Mouse (Mus musculus) embryonic stem cell, embryonic (primary cell): ENCODE measurements around the gene Cd72.

Experiments
- CTCF ChIA-PET, 4 experiments: fragments of 300-600 bp in 2 of 4; fragments of 350-600 bp in 2 of 4; sonication (Branson Sonifier 250); formaldehyde crosslinking; loops; one replicate each; lab custom pipeline; 2022; ENCODE audit warnings: inconsistent platforms in 2 of 4; lab: Charles Lee
- POLR2A ChIA-PET, 4 experiments: fragments of 300-600 bp in 2 of 4; fragments of 350-600 bp in 2 of 4; sonication (Branson Sonifier 250); formaldehyde crosslinking; loops; one replicate each; lab custom pipeline; 2022; ENCODE audit warnings: antibody characterized with exemption in 4 of 4, inconsistent platforms in 1 of 4; lab: Charles Lee

The Cd72 gene

GRCm38 (mm10) chr4:43454041-43454836, at the start of gene Cd72:
TSS of gene Cd72 (minus strand) at chr4:43454628.
- ChIA-PET CTCF (interaction anchor here in 3 of 4 experiments (0.5 to 1.5 kb wide), 11 partner anchors 22 to 1953 kb away, joined by 3 to 7 read pairs (median 3); no protein-coding TSS in a partner anchor), POLR2A (interaction anchor here in 3 of 4 experiments (0.7 to 1.5 kb wide), 8 partner anchors 9 to 45 kb away, joined by 3 read pairs; partner anchors contain the start of gene Arhgef39 (in 1 of the 3))

- POLR2A ChIA-PET = no interaction called here
- CTCF ChIA-PET = interaction anchor here in 1 of 4 experiments (1.6 kb wide), 1 partner anchor 24 kb away, joined by 3 read pairs; no protein-coding TSS in a partner anchor
Observed at GRCm38 (mm10) chr4:43503506-43503905, 49.1 kb upstream of the Cd72 start.

- POLR2A ChIA-PET = no interaction called here
- CTCF ChIA-PET = interaction anchor here in 1 of 4 experiments (1.6 kb wide), 1 partner anchor 25 kb away, joined by 3 read pairs; no protein-coding TSS in a partner anchor
Observed at GRCm38 (mm10) chr4:43503041-43503440, 48.6 kb upstream of the Cd72 start.

GRCm38 (mm10) chr4:43499407-43500333, 45.2 kb upstream of the Cd72 start, which contains the start of gene Arhgef39:
TSS of gene Arhgef39 (minus strand) at chr4:43499695.
- POLR2A ChIA-PET = interaction anchor here (0.6 to 2.8 kb wide), 51 partner anchors 9 to 668 kb away, joined by 3 to 24 read pairs (median 4); partner anchors contain the start of genes Tpm2 (in 3 of the 4), Creb3 (in 2 of the 4), Tln1 (in 2 of the 4) and Cd72 (in 1 of the 4)
- CTCF ChIA-PET = interaction anchor here (0.5 to 3.1 kb wide), 43 partner anchors 9 to 1012 kb away, joined by 3 to 31 read pairs (median 4); partner anchors contain the start of genes Tpm2 (in 3 of the 4), Creb3 (in 2 of the 4), Tln1 (in 2 of the 4) and Sit1 (in 1 of the 4)

- POLR2A ChIA-PET = interaction anchor here (0.6 to 2.8 kb wide), 53 partner anchors 8 to 669 kb away, joined by 3 to 24 read pairs (median 5); partner anchors contain the start of genes Creb3 (in 2 of the 4), Tln1 (in 2 of the 4), Tpm2 (in 2 of the 4) and Cd72 (in 1 of the 4)
- CTCF ChIA-PET = interaction anchor here (0.5 to 3.1 kb wide), 47 partner anchors 9 to 1013 kb away, joined by 3 to 31 read pairs (median 4); partner anchors contain the start of genes Tpm2 (in 3 of the 4), Creb3 (in 2 of the 4), Tln1 (in 2 of the 4) and Gba2 (in 1 of the 4)
Observed at GRCm38 (mm10) chr4:43498983-43499382, 44.6 kb upstream of the Cd72 start.

- CTCF ChIA-PET = interaction anchor here (0.6 to 3.1 kb wide), 11 partner anchors 11 to 132 kb away, joined by 3 to 31 read pairs (median 5); partner anchors contain the start of genes Gba2 (in 1 of the 4), Rgp1 (in 1 of the 4) and Tpm2 (in 1 of the 4)
- POLR2A ChIA-PET = interaction anchor here in 2 of 4 experiments (1.3 to 2.8 kb wide), 7 partner anchors 10 to 77 kb away, joined by 3 to 24 read pairs (median 12); partner anchors contain the start of genes Creb3 (in 1 of the 2), Tln1 (in 1 of the 2) and Tpm2 (in 1 of the 2)
Observed at GRCm38 (mm10) chr4:43497946-43498345, 43.5 kb upstream of the Cd72 start.

- ChIA-PET POLR2A (interaction anchor here in 2 of 4 experiments (0.9 to 2.3 kb wide), 3 partner anchors 11 to 78 kb away, joined by 3 to 5 read pairs (median 3); no protein-coding TSS in a partner anchor), CTCF (interaction anchor here in 3 of 4 experiments (0.6 to 3.1 kb wide), 6 partner anchors 18 to 65 kb away, joined by 3 to 22 read pairs (median 4); no protein-coding TSS in a partner anchor)
Observed at GRCm38 (mm10) chr4:43497405-43497804, 43.0 kb upstream of the Cd72 start.

- ChIA-PET CTCF (interaction anchor here in 3 of 4 experiments (0.6 to 1.4 kb wide), 5 partner anchors 17 to 64 kb away, joined by 3 to 5 read pairs (median 3); no protein-coding TSS in a partner anchor), POLR2A (interaction anchor here in 1 of 4 experiments (0.9 kb wide), 1 partner anchor 12 kb away, joined by 3 read pairs; no protein-coding TSS in a partner anchor)
Observed at GRCm38 (mm10) chr4:43496587-43496986, 42.2 kb upstream of the Cd72 start.

GRCm38 (mm10) chr4:43493846-43494240, 39.4 kb upstream of the Cd72 start:
- ChIA-PET POLR2A (interaction anchor here in 2 of 4 experiments (0.6 to 2.5 kb wide), 12 partner anchors 8 to 69 kb away, joined by 3 to 12 read pairs (median 6); partner anchors contain the start of genes Creb3 (in 2 of the 2), Tln1 (in 2 of the 2) and Sit1 (in 1 of the 2)), CTCF (interaction anchor here in 2 of 4 experiments (0.6 to 2.3 kb wide), 4 partner anchors 15 to 1035 kb away, joined by 3 to 13 read pairs (median 7); no protein-coding TSS in a partner anchor)

GRCm38 (mm10) chr4:43493186-43493845, 38.9 kb upstream of the Cd72 start:
- CTCF ChIA-PET = interaction anchor here in 3 of 4 experiments (0.5 to 2.3 kb wide), 12 partner anchors 14 to 1035 kb away, joined by 3 to 13 read pairs (median 3); no protein-coding TSS in a partner anchor
- POLR2A ChIA-PET = interaction anchor here in 3 of 4 experiments (0.5 to 2.5 kb wide), 33 partner anchors 8 to 493 kb away, joined by 3 to 12 read pairs (median 4); partner anchors contain the start of genes Creb3 (in 3 of the 3), Tln1 (in 3 of the 3), Vcp (in 2 of the 3) and Gba2 (in 1 of the 3)

- ChIA-PET CTCF (interaction anchor here (0.5 to 2.3 kb wide), 14 partner anchors 13 to 488 kb away, joined by 3 to 13 read pairs (median 3); partner anchors contain the start of genes Gba2 (in 1 of the 4) and Rgp1 (in 1 of the 4)), POLR2A (interaction anchor here in 3 of 4 experiments (0.5 to 2.5 kb wide), 34 partner anchors 9 to 492 kb away, joined by 3 to 12 read pairs (median 4); partner anchors contain the start of genes Creb3 (in 3 of the 3), Tln1 (in 3 of the 3), Vcp (in 2 of the 3) and Gba2 (in 1 of the 3))
Observed at GRCm38 (mm10) chr4:43492821-43493185, 38.4 kb upstream of the Cd72 start, which contains the start of gene Ccdc107. TSS of gene Ccdc107 (plus strand) at chr4:43492900.

GRCm38 (mm10) chr4:43492101-43492820, 37.8 kb upstream of the Cd72 start:
- ChIA-PET CTCF (interaction anchor here (0.6 to 2.3 kb wide), 13 partner anchors 13 to 445 kb away, joined by 3 to 13 read pairs (median 3); partner anchors contain the start of genes Gba2 (in 1 of the 4) and Rgp1 (in 1 of the 4)), POLR2A (interaction anchor here in 3 of 4 experiments (0.5 to 2.5 kb wide), 36 partner anchors 9 to 492 kb away, joined by 3 to 12 read pairs (median 4); partner anchors contain the start of genes Creb3 (in 3 of the 3), Tln1 (in 3 of the 3), Vcp (in 2 of the 3) and Gba2 (in 1 of the 3))

- ChIA-PET POLR2A (interaction anchor here (0.5 to 2.3 kb wide), 7 partner anchors 8 to 78 kb away, joined by 3 to 8 read pairs (median 4); partner anchors contain the start of gene Arhgef39 (in 1 of the 4)), CTCF (interaction anchor here (0.5 to 1.2 kb wide), 8 partner anchors 11 to 490 kb away, joined by 3 to 9 read pairs (median 4); no protein-coding TSS in a partner anchor)
Observed at GRCm38 (mm10) chr4:43490801-43491200, 36.4 kb upstream of the Cd72 start.

- ChIA-PET CTCF (interaction anchor here in 2 of 4 experiments (0.9 to 1.1 kb wide), 3 partner anchors 9 to 68 kb away, joined by 3 to 9 read pairs (median 8); partner anchors contain the start of gene Arhgef39 (in 1 of the 2)), POLR2A (interaction anchor here in 2 of 4 experiments (0.6 to 1.4 kb wide), 2 partner anchors 69 to 209 kb away, joined by 3 to 5 read pairs; no protein-coding TSS in a partner anchor)
Observed at GRCm38 (mm10) chr4:43489611-43490010, 35.2 kb upstream of the Cd72 start.
